Mouse (Mus musculus) bone marrow, adult 2 months (tissue): ENCODE results near the gene Anxa4.

Experiments used
- CTCF ChIP-seq: fragments of 200-500 bp; IDR thresholded peaks from 2 replicates; pipeline ENCODE4 v1.5.1; 2011; ENCODE audit warnings: low read length, control low read depth; ENCODE audit not compliant: control insufficient read depth, insufficient read depth
- POLR2A ChIP-seq: fragments of 200-500 bp; IDR thresholded peaks from 2 replicates; pipeline ENCODE4 v1.6.1; 2011; ENCODE audit warnings: low read depth, mild to moderate bottlenecking, control low read depth, low read length, borderline replicate concordance; ENCODE audit not compliant: control insufficient read depth

GRCm38 (mm10) chr6:86790351-86790943 is 2.9 kb downstream of the Anxa4 start:
- TF ChIP-seq POLR2A: no peak
- no peak for TF ChIP-seq CTCF
